Mouse (Mus musculus) C2C12 (cell line): Measurements from ENCODE around the gene Lrrc29. TPM values are rescaled to one million over a fixed set of nuclear protein-coding genes. Genes with fewer than 3 reads are reported as not detected.

Experiments
- H3K27me3 ChIP-seq: one replicate; pipeline ENCODE4 v1.6.1; 2011; ENCODE audit not compliant: control insufficient read depth, insufficient read depth, insufficient read length
- H3K36me3 ChIP-seq: one replicate; pipeline ENCODE4 v1.6.1; 2011; ENCODE audit not compliant: control insufficient read depth, insufficient read depth
- H3K4me3 ChIP-seq: one replicate; pipeline ENCODE4 v1.5.1; 2011; ENCODE audit warnings: mild to moderate bottlenecking, control low read depth; ENCODE audit not compliant: poor library complexity, insufficient read depth, severe bottlenecking
- H3K79me2 ChIP-seq: one replicate; pipeline ENCODE4 v1.6.1; 2011; ENCODE audit not compliant: control insufficient read depth, insufficient read depth
- H3K79me3 ChIP-seq: one replicate; pipeline ENCODE4 v1.6.1; 2011; ENCODE audit warnings: low read depth, control low read depth
- H3ac ChIP-seq: one replicate; pipeline ENCODE3; 2011; ENCODE audit warnings: low read depth; ENCODE audit not compliant: control insufficient read depth, insufficient read length
- CEBPB ChIP-seq: IDR thresholded peaks from one replicate; pipeline ENCODE4 v1.6.1; 2011; ENCODE audit warnings: low read depth, mild to moderate bottlenecking, control low read depth, moderate library complexity
- CTCF ChIP-seq: IDR thresholded peaks from one replicate; pipeline ENCODE4 v1.5.1; 2011; ENCODE audit not compliant: control insufficient read depth, insufficient read depth, insufficient read length
- FOSL1 ChIP-seq: IDR thresholded peaks from one replicate; pipeline ENCODE4 v1.8.0; 2011; ENCODE audit warnings: mild to moderate bottlenecking, low read length; ENCODE audit not compliant: poor library complexity, insufficient read depth, severe bottlenecking
- MAX ChIP-seq: IDR thresholded peaks from one replicate; pipeline ENCODE4 v1.6.1; 2011; ENCODE audit warnings: mild to moderate bottlenecking, control low read depth
- MYOD1 ChIP-seq: IDR thresholded peaks from one replicate; pipeline ENCODE4 v1.6.1; 2011; ENCODE audit warnings: low read depth; ENCODE audit not compliant: control insufficient read depth, insufficient read length
- MYOG ChIP-seq: IDR thresholded peaks from one replicate; pipeline ENCODE4 v1.6.1; 2011; ENCODE audit not compliant: control insufficient read depth, insufficient read length; ENCODE audit errors: extremely low read depth
- USF1 ChIP-seq: IDR thresholded peaks from one replicate; pipeline ENCODE4 v1.6.1; 2011; ENCODE audit warnings: low read depth, mild to moderate bottlenecking, control low read depth, moderate library complexity
- polyA plus RNA-seq: library from polyadenylated mRNA; unstranded; fragments of >200 nt; fragmentation: generic; extraction: Trizol; gene quantifications from one replicate; pipeline ENCODE4 v1.2.1, GENCODE M21; 2012; ENCODE audit warnings: missing spikeins

Lrrc29 gene
- polyA plus RNA-seq, 1 experiment = 0.69 TPM

DNA sequence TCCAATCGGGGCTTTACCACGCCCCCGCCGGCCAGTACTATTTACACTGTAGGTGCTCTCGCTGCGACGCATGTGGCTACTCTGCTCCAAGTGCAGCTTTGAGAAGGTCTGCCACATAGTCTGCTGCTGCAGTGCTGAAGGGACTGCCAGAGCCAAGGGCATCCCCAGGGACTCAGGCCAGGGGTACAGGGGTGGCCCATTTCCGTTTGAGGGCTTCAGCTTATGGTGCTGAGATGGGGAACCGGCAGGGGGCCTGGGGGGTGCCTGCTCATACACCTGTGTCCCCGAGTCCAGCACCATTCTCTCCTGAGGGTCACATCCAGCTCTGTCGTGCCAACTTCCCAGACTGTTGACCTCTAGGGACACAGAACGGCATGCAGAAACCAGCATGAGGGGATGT, 40.6 kb downstream of the Lrrc29 start:
- TF ChIP-seq USF1 (no peak), FOSL1 (no peak), MYOD1 (no peak), MYOG (no peak), CTCF (no peak), MAX (no peak), CEBPB (no peak)
- H3K27me3 ChIP-seq = no peaks in the 10 kb centered on the region
- H3ac ChIP-seq = no peak overlapping the region
- no peak overlapping the region for H3K4me3 ChIP-seq
- H3K36me3 ChIP-seq = peaks cover 21% of the 10 kb centered on the region
- peaks cover 14% of the 10 kb centered on the region for H3K79me3 ChIP-seq
- H3K79me2 ChIP-seq = peaks cover 30% of the 10 kb centered on the region

DNA sequence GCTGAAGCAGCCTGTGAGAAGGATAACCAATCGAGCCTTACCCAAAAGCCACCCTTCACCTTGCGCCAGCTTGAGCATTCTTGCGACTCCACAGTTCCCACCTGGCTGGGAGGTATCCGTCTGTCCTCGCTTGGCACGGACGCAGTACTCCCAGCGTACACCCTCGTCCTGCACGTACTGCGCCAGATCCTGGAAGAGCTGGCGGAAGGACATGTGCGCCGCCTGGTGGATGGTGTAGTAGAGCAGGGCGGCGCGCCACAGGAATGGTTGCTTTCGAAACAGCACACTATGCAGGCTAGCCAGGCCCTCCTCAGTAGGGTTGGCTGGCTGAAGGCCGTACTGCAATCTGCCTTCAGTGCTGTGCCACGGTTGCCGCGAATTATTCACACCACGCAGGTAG, 43.0 kb downstream of the Lrrc29 start:
- H3K27me3 ChIP-seq = no peaks in the 10 kb centered on the region
- H3K79me2 ChIP-seq = peaks cover 22% of the 10 kb centered on the region
- H3K79me3 ChIP-seq = peaks cover 12% of the 10 kb centered on the region
- peaks cover 34% of the 10 kb centered on the region for H3K36me3 ChIP-seq
- H3ac ChIP-seq = no peak overlapping the region
- peak; percentile 95 for TF ChIP-seq CTCF
- no peak for TF ChIP-seq MYOD1
- H3K4me3 ChIP-seq = no peak overlapping the region

DNA sequence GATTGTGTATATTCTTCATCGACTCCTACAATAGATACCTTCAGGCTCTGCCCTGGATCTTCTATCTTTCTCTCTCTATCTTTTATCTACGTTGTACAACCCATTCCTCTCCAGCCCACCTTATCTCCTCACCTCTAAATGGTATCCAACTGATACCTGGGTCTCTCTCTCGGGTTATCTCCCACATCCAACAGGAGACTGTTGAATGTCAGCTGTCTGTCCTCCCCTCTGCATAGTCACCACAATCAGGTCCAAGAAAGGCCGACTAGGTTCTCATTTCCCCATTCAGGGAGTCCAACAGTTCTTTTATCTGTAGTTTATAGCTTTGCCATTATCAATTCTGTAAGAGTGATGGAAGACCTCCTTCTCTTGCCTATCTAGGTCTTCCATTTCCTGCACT, 43.8 kb downstream of the Lrrc29 start:
- Histone ChIP-seq H3K36me3 (peaks cover 34% of the 10 kb centered on the region), H3K27me3 (no peaks in the 10 kb centered on the region), H3ac (no peak overlapping the region), H3K79me2 (peaks cover 14% of the 10 kb centered on the region), H3K79me3 (peaks cover 5% of the 10 kb centered on the region), H3K4me3 (no peak overlapping the region)
- TF ChIP-seq MYOG = no peak
- no peak for TF ChIP-seq CEBPB
- TF ChIP-seq CTCF = no peak
- TF ChIP-seq MYOD1 = no peak
- TF ChIP-seq USF1 = no peak
- TF ChIP-seq FOSL1 = no peak
- no peak for TF ChIP-seq MAX

DNA sequence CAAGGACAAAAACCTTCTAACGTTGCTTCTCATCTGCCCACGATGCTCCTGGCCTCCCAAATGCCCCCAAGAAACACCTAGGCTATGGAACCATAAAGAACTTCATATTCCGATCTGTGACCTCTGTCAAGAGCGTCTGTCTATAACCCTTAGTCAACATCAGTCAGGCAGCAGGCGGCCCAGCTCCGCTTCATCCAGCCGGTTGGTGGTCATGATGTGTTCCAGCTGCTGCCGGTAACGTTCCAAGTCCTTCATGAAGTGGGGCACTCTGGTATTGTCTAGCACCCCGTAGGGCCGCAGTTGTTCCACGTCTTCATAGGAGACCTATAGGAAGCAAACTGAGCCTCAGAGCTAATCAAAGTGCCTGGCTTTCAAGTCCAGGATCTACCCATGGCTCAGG, 44.3 kb downstream of the Lrrc29 start:
- no peak for TF ChIP-seq MAX
- TF ChIP-seq CTCF = no peak
- no peak for TF ChIP-seq MYOG
- no peak for TF ChIP-seq FOSL1
- TF ChIP-seq USF1 = no peak
- no peak for TF ChIP-seq MYOD1
- TF ChIP-seq CEBPB = no peak
- H3K79me3 ChIP-seq = peaks cover 5% of the 10 kb centered on the region
- H3K79me2 ChIP-seq = peaks cover 10% of the 10 kb centered on the region
- no peak overlapping the region for H3K4me3 ChIP-seq
- no peaks in the 10 kb centered on the region for H3K27me3 ChIP-seq
- no peak overlapping the region for H3ac ChIP-seq
- peaks cover 34% of the 10 kb centered on the region for H3K36me3 ChIP-seq

DNA sequence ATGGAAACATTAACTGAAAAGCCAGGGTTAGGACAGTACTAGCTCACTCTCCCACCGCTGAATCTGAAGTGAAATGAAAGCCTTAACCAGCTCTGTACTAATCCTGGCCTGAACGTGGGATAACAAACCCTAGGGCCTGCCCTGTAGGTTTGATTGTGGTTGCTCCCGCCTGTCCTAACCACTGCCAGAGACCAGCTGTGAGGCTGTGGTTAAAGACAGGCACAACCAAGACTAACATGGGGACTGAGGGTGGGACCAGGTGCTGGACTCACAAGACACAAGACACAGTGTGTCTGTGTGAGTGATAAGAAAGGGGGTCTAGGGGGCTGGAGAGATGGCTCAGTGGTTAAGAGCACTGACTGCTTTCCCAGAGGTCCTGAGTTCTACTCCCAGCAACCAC, 45.5 kb downstream of the Lrrc29 start:
- Histone ChIP-seq H3K4me3 (no peak overlapping the region), H3K27me3 (no peaks in the 10 kb centered on the region), H3K79me3 (no peaks in the 10 kb centered on the region), H3ac (no peak overlapping the region), H3K79me2 (no peaks in the 10 kb centered on the region), H3K36me3 (peaks cover 34% of the 10 kb centered on the region)
- TF ChIP-seq MAX (no peak), USF1 (no peak), FOSL1 (no peak), CEBPB (no peak), MYOG (no peak), MYOD1 (no peak), CTCF (no peak)

DNA sequence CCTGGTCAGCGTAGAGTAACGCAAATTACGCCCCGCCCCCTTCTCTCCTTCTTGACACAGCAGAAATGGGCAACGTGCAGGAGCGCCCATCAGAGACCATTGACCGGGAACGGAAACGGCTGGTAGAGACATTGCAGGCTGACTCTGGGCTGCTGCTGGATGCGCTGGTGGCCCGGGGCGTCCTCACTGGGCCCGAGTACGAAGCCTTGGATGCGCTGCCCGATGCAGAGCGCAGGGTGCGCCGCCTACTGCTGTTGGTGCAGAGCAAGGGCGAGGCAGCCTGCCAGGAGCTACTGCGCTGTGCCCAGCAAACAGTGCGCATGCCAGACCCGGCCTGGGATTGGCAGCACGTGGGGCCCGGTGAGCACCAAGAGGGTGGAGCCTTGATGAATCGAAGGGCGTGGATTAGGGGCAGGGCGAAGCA, 47.2 kb downstream of the Lrrc29 start:
- Histone ChIP-seq H3K79me2 (no peaks in the 10 kb centered on the region), H3K4me3 (no peak overlapping the region), H3K36me3 (peaks cover 28% of the 10 kb centered on the region), H3ac (no peak overlapping the region), H3K79me3 (no peaks in the 10 kb centered on the region), H3K27me3 (no peaks in the 10 kb centered on the region)
- TF ChIP-seq CEBPB = no peak
- TF ChIP-seq MYOD1 = no peak
- no peak for TF ChIP-seq CTCF
- TF ChIP-seq FOSL1 = no peak
- no peak for TF ChIP-seq USF1
- no peak for TF ChIP-seq MYOG
- TF ChIP-seq MAX = no peak
